Mouse (Mus musculus) lung, adult 2 months (tissue): ENCODE data around the gene Sall1. TPM values are rescaled to one million over a fixed set of nuclear protein-coding genes. Genes with fewer than 3 reads are reported as not detected.

ENCODE experiments used
- DNase-seq: peaks from one replicate; pipeline ENCODE4 v3.0.0; 2022
- H3K4me1 ChIP-seq: fragments of 200-500 bp; 2 replicates; pipeline ENCODE4 v1.6.1; 2011; ENCODE audit warnings: low read length; ENCODE audit not compliant: control insufficient read depth, insufficient read depth
- H3K4me3 ChIP-seq: fragments of 200-500 bp; replicated peaks from 2 replicates; pipeline ENCODE3; 2011; ENCODE audit warnings: low read depth, mild to moderate bottlenecking, control low read depth, low read length; ENCODE audit errors: extremely low read depth
- CTCF ChIP-seq: fragments of 200-500 bp; IDR thresholded peaks from 2 replicates; pipeline ENCODE4 v1.5.1; 2011; ENCODE audit warnings: mild to moderate bottlenecking, low read length, control low read depth; ENCODE audit not compliant: insufficient read depth
- POLR2A ChIP-seq: fragments of 200-500 bp; IDR thresholded peaks from 2 replicates; pipeline ENCODE4 v1.6.1; 2011; ENCODE audit warnings: low read depth, mild to moderate bottlenecking, control low read depth, low read length, borderline replicate concordance; ENCODE audit errors: extremely low read depth
- WGBS: fragments of 180-500 bp; shearing (Covaris S2); methylation state at CpG from one replicate; pipeline ENCODE4 v1.1.7; 2018; 5-methylcytosine and 5-hydroxymethylcytosine counted together
- polyA plus RNA-seq: library from polyadenylated mRNA; depleted of rRNA; stranded (reverse); fragments of >200 nt; gene quantifications from 2 replicates; pipeline ENCODE4 v1.2.3, GENCODE M21; 2012

Sall1 gene
- polyA plus RNA-seq, 1 experiment = 0.27 TPM

DNA sequence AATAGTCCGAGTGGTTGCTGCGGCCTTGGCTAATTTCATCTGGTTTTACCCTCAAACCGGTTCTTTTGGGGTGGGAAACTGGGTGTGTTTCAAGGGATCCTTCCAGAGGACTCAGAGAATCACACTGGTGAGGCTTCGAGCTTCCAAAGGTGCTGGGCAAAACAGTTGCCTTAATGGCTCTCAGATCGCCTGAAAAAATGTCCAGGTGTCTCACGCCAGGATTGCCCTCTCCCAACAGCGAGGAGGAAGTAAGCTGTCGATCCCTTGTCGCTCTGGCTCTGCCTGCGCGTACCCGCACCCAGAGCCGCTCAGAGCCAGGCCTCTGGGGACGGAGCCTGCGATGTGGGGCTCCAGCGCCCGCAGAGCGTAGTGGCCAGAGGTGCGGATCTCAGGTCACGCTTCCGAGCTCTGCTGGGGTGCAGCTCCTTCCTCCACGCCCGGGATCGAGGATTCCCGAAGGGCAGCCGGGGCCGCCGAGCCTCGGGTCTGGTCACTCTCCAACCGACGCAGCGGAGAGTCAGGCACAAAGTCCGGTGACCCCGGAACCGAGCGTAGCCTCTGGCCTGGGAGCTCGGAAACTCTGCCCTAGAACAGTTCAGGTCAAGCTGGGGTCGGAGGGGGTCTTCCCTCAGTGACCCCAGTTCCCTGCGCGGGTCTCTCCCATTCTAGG lies 3.1 kb downstream of the Sall1 start:
- WGBS = 11% methylated on average over 38 of the region's 40 CpGs
- no peak for DNase-seq
- no peak for TF ChIP-seq CTCF
- no peak for TF ChIP-seq POLR2A
- H3K4me3 ChIP-seq = no peak overlapping the region
- H3K4me1 ChIP-seq = peaks cover 3% of the 10 kb centered on the region; the same call in 1 of the 2 replicates

DNA sequence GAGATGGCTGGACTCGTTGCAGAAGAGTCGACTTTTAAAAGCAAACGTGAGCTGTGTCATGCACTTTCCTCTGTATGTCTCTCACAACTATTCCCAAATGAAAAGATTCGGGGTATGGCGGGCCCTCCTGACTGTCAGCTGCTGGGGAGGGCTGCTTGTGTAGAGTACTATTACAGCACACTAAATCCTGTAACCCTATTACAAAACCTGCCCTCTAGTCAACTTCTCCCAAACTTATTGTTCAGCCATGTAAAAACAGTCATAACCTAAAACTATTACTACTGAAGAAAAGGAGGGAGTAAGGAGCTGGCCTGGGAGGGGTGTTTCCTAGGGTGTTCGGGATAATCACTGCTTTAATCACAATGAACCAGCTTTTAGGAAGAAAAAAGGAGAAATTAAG lies 4.1 kb downstream of the Sall1 start:
- TF ChIP-seq CTCF (no peak), POLR2A (no peak)
- Histone ChIP-seq H3K4me3 (no peak overlapping the region), H3K4me1 (peaks cover 3% of the 10 kb centered on the region; the same call in 1 of the 2 replicates)
- DNase-seq = no peak
- WGBS = 38% methylated on average over 6 of the region's 6 CpGs

DNA sequence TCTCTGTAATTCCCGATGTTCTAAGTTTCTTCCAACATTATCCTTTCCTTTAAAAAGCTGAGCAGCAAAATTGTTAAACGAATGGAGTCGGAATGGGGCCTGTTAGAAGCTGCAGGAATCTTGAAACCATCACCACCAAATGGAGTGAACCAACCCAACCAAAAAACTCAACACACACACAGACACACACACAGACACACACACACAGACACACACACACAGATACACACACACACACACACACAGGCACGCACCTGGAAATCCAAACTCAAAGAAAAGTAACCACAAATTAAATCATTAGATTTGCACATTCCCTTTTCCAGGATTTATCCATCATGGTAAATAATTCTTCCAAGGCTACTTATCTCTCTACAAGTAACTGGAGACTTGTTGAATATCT lies 5.0 kb downstream of the Sall1 start:
- no peak overlapping the region for H3K4me3 ChIP-seq
- H3K4me1 ChIP-seq = peaks cover 3% of the 10 kb centered on the region; the same call in 1 of the 2 replicates
- no peak for DNase-seq
- 64% methylated on average over 4 of the region's 4 CpGs for WGBS
- TF ChIP-seq POLR2A (no peak), CTCF (no peak)

DNA sequence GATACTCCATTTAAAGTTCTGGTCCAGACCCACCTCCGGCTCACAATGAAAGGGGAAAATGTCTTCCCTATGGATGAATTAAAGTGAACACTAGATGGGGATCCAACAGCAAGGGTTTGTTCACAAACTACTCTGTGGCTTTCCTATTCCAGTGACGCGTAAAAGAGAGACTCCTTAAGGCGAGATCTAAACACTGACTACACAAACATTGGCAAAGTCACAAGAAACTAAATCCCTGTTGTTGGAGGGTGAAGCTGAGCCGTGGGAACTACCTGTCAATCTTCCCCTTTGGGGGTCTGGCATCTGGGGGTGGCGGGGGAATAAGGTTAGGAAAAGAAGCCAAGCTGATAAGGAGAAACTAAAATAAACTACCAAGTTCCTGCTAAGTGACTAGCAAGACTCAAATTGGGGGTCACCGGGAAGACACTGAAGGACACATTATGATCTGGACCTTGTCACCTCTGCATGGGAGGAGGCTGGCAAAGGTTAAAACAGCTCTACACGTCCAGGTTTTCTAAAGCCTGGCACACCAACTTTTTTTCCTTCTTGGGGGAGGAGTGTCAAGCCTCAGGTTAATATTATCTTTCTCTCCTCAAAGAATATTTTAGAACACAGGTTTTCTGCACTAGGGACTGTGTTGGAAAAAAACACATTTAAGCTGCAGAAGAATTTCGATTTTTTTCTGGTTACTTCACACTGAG lies 6.3 kb downstream of the Sall1 start:
- DNase-seq = no peak
- WGBS = 14% methylated on average over 9 of the region's 9 CpGs
- Histone ChIP-seq H3K4me1 (no peaks in the 10 kb centered on the region), H3K4me3 (no peak overlapping the region)
- TF ChIP-seq POLR2A (no peak), CTCF (no peak)

DNA sequence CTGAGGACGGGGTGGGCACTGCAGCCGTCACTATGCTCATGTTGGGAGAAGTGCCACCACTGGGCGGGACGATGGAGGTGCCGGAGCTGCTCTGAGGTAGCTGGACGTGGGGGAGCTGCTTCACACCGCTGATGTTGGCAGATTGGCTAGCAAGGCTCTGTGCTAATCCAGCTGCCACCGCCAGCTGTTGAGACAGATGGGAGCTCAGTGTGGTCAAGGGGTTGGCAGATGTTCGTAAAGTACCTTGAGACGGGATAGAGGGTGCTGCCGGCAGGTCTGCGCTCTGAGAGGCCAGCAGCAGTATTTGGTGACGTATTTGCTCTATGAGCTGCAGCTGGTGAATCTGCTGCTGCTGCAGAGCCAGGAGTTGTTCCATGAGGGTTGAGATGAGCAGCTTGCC lies 11.6 kb downstream of the Sall1 start:
- no peak for DNase-seq
- WGBS = 81% methylated on average over 13 of the region's 13 CpGs
- Histone ChIP-seq H3K4me3 (no peak overlapping the region), H3K4me1 (no peaks in the 10 kb centered on the region)
- no peak for TF ChIP-seq CTCF
- TF ChIP-seq POLR2A = no peak

DNA sequence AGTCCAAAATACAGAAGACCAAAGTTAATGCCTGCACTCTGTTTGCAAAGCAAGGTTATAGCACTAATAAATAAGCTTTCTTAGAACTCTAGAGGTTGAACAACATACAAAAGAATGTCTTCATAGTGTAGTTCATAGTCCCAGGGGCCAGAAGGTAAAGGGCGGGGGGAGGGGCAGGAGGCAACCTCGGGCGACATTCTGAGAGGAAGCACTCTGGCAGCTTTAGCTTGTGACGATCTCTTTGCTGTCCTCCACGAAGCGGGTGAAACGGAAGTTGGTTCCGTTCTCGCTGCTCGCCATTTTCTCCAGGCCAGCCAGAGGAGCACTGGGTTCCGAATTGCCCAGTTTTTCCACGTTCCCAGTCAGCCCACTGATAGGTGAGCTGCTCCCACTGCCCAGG lies 15.8 kb downstream of the Sall1 start:
- no peak for TF ChIP-seq POLR2A
- no peak for TF ChIP-seq CTCF
- DNase-seq = no peak
- Histone ChIP-seq H3K4me3 (no peak overlapping the region), H3K4me1 (no peaks in the 10 kb centered on the region)
- WGBS = 54% methylated on average over 12 of the region's 12 CpGs

DNA sequence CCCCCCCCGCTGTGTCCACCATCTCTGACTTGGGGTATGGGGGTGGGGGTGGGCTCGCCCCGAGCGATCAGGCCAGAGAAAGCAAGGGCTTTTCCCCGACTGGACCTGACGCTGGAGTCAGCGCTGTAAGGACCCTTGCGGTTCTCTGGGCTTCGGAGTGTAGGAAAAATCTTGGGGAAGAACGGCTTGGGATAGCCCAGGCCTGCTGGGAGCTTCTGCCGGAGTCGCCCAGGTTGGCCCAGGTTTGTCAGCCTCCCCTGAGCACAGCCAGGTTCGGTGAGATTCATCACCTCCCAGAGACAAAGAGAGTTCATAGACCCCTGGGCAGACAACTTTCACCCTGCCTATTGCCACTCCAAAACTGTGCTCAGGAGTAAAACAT lies 17.8 kb downstream of the Sall1 start:
- Histone ChIP-seq H3K4me3 (no peak overlapping the region), H3K4me1 (no peaks in the 10 kb centered on the region)
- TF ChIP-seq POLR2A (no peak), CTCF (no peak)
- DNase-seq = no peak
- WGBS = 41% methylated on average over 10 of the region's 13 CpGs

DNA sequence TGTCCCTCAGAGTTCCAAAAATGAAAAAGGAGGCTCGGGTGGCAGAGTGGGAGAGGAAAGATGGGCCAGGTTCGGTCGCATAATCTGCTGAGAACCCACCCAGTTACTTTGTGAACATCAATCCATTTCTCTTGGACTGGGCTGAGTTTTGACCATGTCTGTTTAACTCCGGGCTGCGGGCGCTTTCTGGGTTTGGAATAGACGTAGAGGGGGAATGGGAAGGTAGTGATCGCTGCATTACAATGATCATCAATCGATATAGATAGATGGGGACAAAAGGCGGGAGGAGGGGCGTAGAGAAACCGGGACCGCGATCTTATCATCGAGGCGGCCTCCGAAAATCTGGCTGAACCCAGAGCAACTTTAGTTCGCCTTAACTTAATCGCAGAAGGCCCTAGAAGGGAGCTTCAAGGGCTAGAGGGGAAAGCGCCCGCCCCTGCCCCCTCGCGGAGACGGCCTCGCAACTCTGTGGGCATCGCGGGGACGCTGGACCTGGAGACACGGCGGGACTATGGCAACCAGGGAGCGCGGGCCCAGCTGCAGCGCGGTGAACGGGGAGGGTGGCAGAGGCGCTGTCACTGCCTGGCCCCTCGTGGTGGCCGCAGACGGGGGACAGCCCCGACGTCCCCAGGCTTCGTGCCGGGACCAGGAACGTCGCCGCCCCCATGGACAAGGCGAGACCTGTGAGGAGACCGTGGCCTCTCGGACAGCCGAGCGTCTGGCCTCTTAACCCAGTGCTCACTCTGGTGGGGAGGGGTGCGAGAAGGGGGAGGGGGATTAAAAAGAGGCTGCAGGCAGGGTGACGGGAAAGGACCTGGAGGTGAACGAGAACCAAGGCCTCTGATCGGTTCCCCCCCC lies 18.5 kb downstream of the Sall1 start:
- Histone ChIP-seq H3K4me1 (no peaks in the 10 kb centered on the region), H3K4me3 (no peak overlapping the region)
- WGBS = 13% methylated on average over 55 of the region's 55 CpGs
- no peak for TF ChIP-seq CTCF
- no peak for TF ChIP-seq POLR2A
- no peak for DNase-seq

DNA sequence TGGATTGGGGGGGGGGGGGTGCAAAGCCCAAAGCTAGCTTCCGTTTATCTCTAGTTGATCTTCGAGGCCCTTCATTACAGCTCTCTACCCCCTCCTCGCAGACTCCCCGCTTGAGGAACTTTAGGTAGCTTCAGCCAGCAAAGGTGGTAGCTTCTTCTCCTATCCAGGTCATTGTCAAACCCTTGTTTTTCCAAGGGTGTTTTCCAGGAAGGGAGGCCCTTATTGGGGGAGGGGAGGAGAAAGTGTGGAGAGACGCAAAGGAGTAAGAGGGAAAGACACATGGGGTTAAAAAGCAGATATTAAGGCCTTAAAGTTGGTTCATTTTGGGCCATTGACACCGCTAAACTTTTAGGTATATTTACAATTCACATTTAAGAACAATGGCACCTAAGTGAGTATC lies 19.2 kb downstream of the Sall1 start:
- WGBS = 63% methylated on average over 6 of the region's 6 CpGs
- DNase-seq = no peak
- TF ChIP-seq POLR2A (no peak), CTCF (no peak)
- H3K4me1 ChIP-seq = no peaks in the 10 kb centered on the region
- no peak overlapping the region for H3K4me3 ChIP-seq

DNA sequence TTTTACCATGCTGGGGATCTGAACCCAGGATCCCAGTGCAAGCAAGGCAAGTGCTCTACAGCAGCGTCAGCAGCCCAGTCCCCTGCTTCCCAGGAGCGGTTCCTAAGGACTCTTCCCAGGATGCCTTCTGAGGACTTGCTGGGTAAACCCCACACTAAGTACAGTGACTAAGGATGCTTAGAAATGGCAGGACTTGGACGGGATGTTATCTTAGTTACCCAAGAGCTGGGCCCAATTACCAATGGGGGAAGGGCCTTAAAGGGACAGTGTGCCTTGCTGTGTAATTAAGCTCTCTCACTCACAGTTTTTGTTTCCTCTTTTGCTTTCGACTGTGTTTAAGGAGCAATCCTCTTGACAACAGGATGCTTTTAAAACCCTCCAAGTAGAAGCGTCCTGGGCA lies 22.8 kb downstream of the Sall1 start:
- TF ChIP-seq CTCF (no peak), POLR2A (no peak)
- no peak overlapping the region for H3K4me3 ChIP-seq
- WGBS = 16% methylated on average over 5 of the region's 5 CpGs
- H3K4me1 ChIP-seq = no peaks in the 10 kb centered on the region
- no peak for DNase-seq

DNA sequence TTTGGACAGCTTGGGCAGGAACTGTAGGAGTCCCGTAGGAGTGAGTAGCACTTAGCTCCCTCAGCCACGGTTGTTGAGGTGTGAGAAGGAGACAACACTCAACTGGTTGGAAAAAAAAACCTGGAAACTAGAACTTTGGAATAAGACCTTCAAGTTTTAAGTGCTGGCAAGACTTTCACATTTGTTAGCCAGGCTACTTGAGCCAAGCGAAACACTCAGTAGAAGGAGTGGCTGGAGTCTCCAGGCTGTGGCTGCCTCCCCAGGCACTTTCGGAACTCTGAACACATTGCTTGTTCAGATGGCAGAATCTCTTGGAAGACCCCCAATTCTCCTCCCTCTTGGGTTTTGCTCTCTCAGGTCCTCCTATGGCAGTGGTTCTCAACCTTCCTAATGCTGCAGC lies 26.1 kb downstream of the Sall1 start:
- Histone ChIP-seq H3K4me3 (no peak overlapping the region), H3K4me1 (no peaks in the 10 kb centered on the region)
- no peak for DNase-seq
- TF ChIP-seq CTCF (no peak), POLR2A (no peak)
- 56% methylated on average over 4 of the region's 4 CpGs for WGBS
